Mouse (Mus musculus) bone marrow, adult 2 months (tissue): ENCODE results near the gene Thap2. TPM values are rescaled to one million over a fixed set of nuclear protein-coding genes. Genes with fewer than 3 reads are reported as not detected.

Experiments
- H3K27ac ChIP-seq: fragments of 200-500 bp; 2 replicates; pipeline ENCODE4 v1.5.1; 2012; ENCODE audit warnings: low read depth, mild to moderate bottlenecking, control low read depth, inconsistent platforms, low read length; ENCODE audit not compliant: control insufficient read depth, poor library complexity, insufficient read depth
- H3K4me1 ChIP-seq: fragments of 200-500 bp; 2 replicates; pipeline ENCODE4 v1.6.1; 2011; ENCODE audit warnings: low read length; ENCODE audit not compliant: control insufficient read depth, insufficient read depth
- H3K4me3 ChIP-seq: fragments of 200-500 bp; replicated peaks from 2 replicates; pipeline ENCODE3; 2011; ENCODE audit warnings: mild to moderate bottlenecking, low read depth, low read length, control low read depth; ENCODE audit not compliant: control insufficient read depth
- CTCF ChIP-seq: fragments of 200-500 bp; IDR thresholded peaks from 2 replicates; pipeline ENCODE4 v1.5.1; 2011; ENCODE audit warnings: low read length, control low read depth; ENCODE audit not compliant: control insufficient read depth, insufficient read depth
- POLR2A ChIP-seq: fragments of 200-500 bp; IDR thresholded peaks from 2 replicates; pipeline ENCODE4 v1.6.1; 2011; ENCODE audit warnings: low read depth, mild to moderate bottlenecking, control low read depth, low read length, borderline replicate concordance; ENCODE audit not compliant: control insufficient read depth
- WGBS: fragments of 180-500 bp; shearing (Covaris S2); methylation state at CpG from one replicate; pipeline ENCODE4 v1.1.7; 2018; 5-methylcytosine and 5-hydroxymethylcytosine counted together
- polyA plus RNA-seq: library from polyadenylated mRNA; stranded (reverse); fragments of >200 nt; gene quantifications from 2 replicates; pipeline ENCODE4 v1.2.4, GENCODE M21; 2011; ENCODE audit warnings: low replicate concordance; ENCODE audit not compliant: missing spikeins, insufficient read depth, insufficient read length

Thap2 gene
- polyA plus RNA-seq, 1 experiment = 4.7 TPM

- TF ChIP-seq POLR2A (no peak), CTCF (no peak)
- 83% methylated on average over 7 of the region's 7 CpGs for WGBS
- Histone ChIP-seq H3K27ac (no peak overlapping the region), H3K4me1 (peaks cover 4% of the 10 kb centered on the region), H3K4me3 (no peak overlapping the region)
These were observed 25.2 kb downstream of the Thap2 start for GRCm38 (mm10) chr10:115359066-115359465.

- TF ChIP-seq POLR2A = no peak
- TF ChIP-seq CTCF = no peak
- Histone ChIP-seq H3K4me1 (peaks cover 4% of the 10 kb centered on the region), H3K27ac (no peak overlapping the region), H3K4me3 (no peak overlapping the region)
- 90% methylated on average over 17 of the region's 17 CpGs for WGBS
These were observed 25.9 kb downstream of the Thap2 start for GRCm38 (mm10) chr10:115358216-115358919.

GRCm38 (mm10) chr10:115356106-115356505 lies 28.1 kb downstream of the Thap2 start:
- Histone ChIP-seq H3K27ac (no peak overlapping the region), H3K4me3 (no peak overlapping the region), H3K4me1 (peaks cover under 1% of the 10 kb centered on the region; the same call in 1 of the 2 replicates)
- 82% methylated on average over 7 of the region's 7 CpGs for WGBS
- TF ChIP-seq CTCF (no peak), POLR2A (no peak)

- 84% methylated on average over 6 of the region's 6 CpGs for WGBS
These were observed 29.2 kb downstream of the Thap2 start for GRCm38 (mm10) chr10:115355016-115355415.

GRCm38 (mm10) chr10:115354553-115354952 lies 29.7 kb downstream of the Thap2 start:
- no peak overlapping the region for H3K4me3 ChIP-seq
- 81% methylated on average over 6 of the region's 6 CpGs for WGBS
- no peak for TF ChIP-seq CTCF
- TF ChIP-seq POLR2A = no peak
- no peaks in the 10 kb centered on the region; the same call in 1 of the 2 replicates for H3K4me1 ChIP-seq
- H3K27ac ChIP-seq = no peak overlapping the region

More at GRCm38 (mm10) chr10:115355016-115355415, 29.2 kb downstream of the Thap2 start:
- Histone ChIP-seq H3K27ac (no peak overlapping the region), H3K4me1 (no peaks in the 10 kb centered on the region; the same call in 1 of the 2 replicates), H3K4me3 (no peak overlapping the region)
- TF ChIP-seq CTCF = no peak
- TF ChIP-seq POLR2A = no peak

- H3K4me1 ChIP-seq = no peaks in the 10 kb centered on the region; the same call in 1 of the 2 replicates
- no peak overlapping the region for H3K27ac ChIP-seq
- TF ChIP-seq CTCF (no peak), POLR2A (no peak)
- 65% methylated on average over 2 of the region's 2 CpGs for WGBS
- no peak overlapping the region for H3K4me3 ChIP-seq
These were observed 33.3 kb downstream of the Thap2 start for GRCm38 (mm10) chr10:115350810-115351397.

GRCm38 (mm10) chr10:115349509-115349908 lies 34.7 kb downstream of the Thap2 start:
- H3K27ac ChIP-seq = no peak overlapping the region
- H3K4me1 ChIP-seq = no peaks in the 10 kb centered on the region; the same call in 1 of the 2 replicates
- TF ChIP-seq CTCF (no peak), POLR2A (no peak)
- WGBS = 87% methylated on average over 7 of the region's 7 CpGs
- H3K4me3 ChIP-seq = no peak overlapping the region

- TF ChIP-seq CTCF (no peak), POLR2A (no peak)
- no peak overlapping the region for H3K4me3 ChIP-seq
- H3K4me1 ChIP-seq = no peaks in the 10 kb centered on the region; the same call in 1 of the 2 replicates
- WGBS = 89% methylated on average over 10 of the region's 10 CpGs
- no peak overlapping the region for H3K27ac ChIP-seq
These were observed 35.2 kb downstream of the Thap2 start for GRCm38 (mm10) chr10:115349029-115349428.
